9 mouse cellular contexts compared by ENCODE assay signal in the genomic region with DNA sequence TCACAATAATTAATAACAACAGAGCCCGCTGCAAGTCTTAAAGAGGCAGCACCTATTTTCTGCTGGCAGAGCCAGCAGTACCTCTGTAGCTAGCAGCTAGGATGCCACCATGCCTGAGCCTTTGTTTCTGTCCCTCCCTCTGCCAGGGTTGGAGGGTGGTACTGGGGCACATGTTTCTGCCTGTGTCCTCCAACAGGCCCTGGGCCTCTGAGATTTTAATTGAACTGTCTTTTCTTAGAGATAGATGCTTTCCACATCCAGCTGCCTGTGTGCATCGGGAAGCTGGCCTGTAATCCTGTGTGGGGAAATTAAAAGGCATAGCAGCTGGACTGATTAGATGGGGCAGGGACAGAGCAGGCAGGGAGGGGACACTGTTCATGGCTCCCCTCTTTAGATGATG. TPM values are rescaled to one million over a fixed set of nuclear protein-coding genes. Genes with fewer than 3 reads are reported as not detected.
DNase-seq lines count a peak whose midpoint lies in the region; ATAC-seq lines count a peak whose summit lies in the region.
"Had no signal": no experiment of that assay in that cellular context is flagged by ENCODE, and none has a peak within 500 bp of the region (broad histone marks: within the 10 kb centered on the region; RNA-seq: fewer than 3 reads in every experiment).

No protein-coding gene starts in this region.

- WGBS in heart, embryonic 16.5 days: 54% methylated on average over 2 of the region's 2 CpGs
- WGBS in embryonic facial prominence, embryonic 14.5 days: 48% methylated on average over 2 of the region's 2 CpGs
- 29% methylated on average over 2 of the region's 2 CpGs for WGBS in hindbrain, embryonic 14.5 days
- WGBS in midbrain, embryonic 16.5 days: 33% methylated on average over 2 of the region's 2 CpGs

- no peak for DNase-seq in heart, postnatal 4 days
- no peak for DNase-seq in embryonic facial prominence, embryonic 14.5 days (ENCODE audit: low spot score)
- no peak for DNase-seq in hindbrain, embryonic 14.5 days (ENCODE audit: low spot score)
- DNase-seq in spleen, postnatal 36 days (ENCODE audit: low spot score in 2 of 2): no peak
- no peak for DNase-seq in right cerebral cortex, postnatal 4 days
- no peak for DNase-seq in lung, postnatal 36 days

- ATAC-seq in heart, embryonic 16.5 days (replicated peaks; ENCODE audit: extremely low read depth, insufficient read depth, low FRiP score): no peak
- no peak for ATAC-seq in embryonic facial prominence, embryonic 14.5 days (ENCODE audit: low read depth)
- ATAC-seq in hindbrain, embryonic 14.5 days (ENCODE audit: low FRiP score): peak; percentile 21; the same call in 1 of the 2 replicates
- no peak for ATAC-seq in midbrain, embryonic 16.5 days

- no peaks in the 10 kb centered on the region for H3K9me3 ChIP-seq in heart, embryonic 16.5 days (replicated peaks; ENCODE audit: control insufficient read depth, low read length)
- no peaks in the 10 kb centered on the region for H3K9me3 ChIP-seq in embryonic facial prominence, embryonic 14.5 days (ENCODE audit: control insufficient read depth, low read length)
- H3K9me3 ChIP-seq in hindbrain, embryonic 14.5 days (ENCODE audit: control insufficient read depth, low read length): no peaks in the 10 kb centered on the region
- no peaks in the 10 kb centered on the region for H3K9me3 ChIP-seq in midbrain, embryonic 16.5 days (replicated peaks; ENCODE audit: control insufficient read depth, low read length, poor library complexity, severe bottlenecking)

- H3K4me3 ChIP-seq in heart, embryonic 16.5 days (ENCODE audit: low read length): no peak overlapping the region
- H3K4me3 ChIP-seq in embryonic facial prominence, embryonic 14.5 days (ENCODE audit: low read depth, low read length): no peak overlapping the region
- no peak overlapping the region for H3K4me3 ChIP-seq in hindbrain, embryonic 14.5 days (replicated peaks; ENCODE audit: low read length)
- H3K4me3 ChIP-seq in midbrain, embryonic 16.5 days (ENCODE audit: low read depth, low read length): no peak overlapping the region

- H3K9ac ChIP-seq in heart, embryonic 16.5 days (ENCODE audit: low read length): no peak overlapping the region
- no peak overlapping the region for H3K9ac ChIP-seq in embryonic facial prominence, embryonic 14.5 days (ENCODE audit: low read depth, low read length)
- peak overlapping the region; percentile 51 for H3K9ac ChIP-seq in hindbrain, embryonic 14.5 days
- peak overlapping the region; percentile 54 for H3K9ac ChIP-seq in midbrain, embryonic 16.5 days (ENCODE audit: low read depth, low read length)
- H3K9ac ChIP-seq: lung, embryonic 14.5 days had no signal

- H3K36me3 ChIP-seq in heart, embryonic 16.5 days (ENCODE audit: control insufficient read depth, insufficient read depth): peaks cover 22% of the 10 kb centered on the region
- H3K36me3 ChIP-seq in embryonic facial prominence, embryonic 14.5 days (ENCODE audit: control insufficient read depth, insufficient read depth, low read length): peaks cover 35% of the 10 kb centered on the region
- H3K36me3 ChIP-seq in hindbrain, embryonic 14.5 days (replicated peaks; ENCODE audit: control insufficient read depth, insufficient read depth): peaks cover 28% of the 10 kb centered on the region
- H3K36me3 ChIP-seq in midbrain, embryonic 16.5 days (ENCODE audit: control insufficient read depth, insufficient read depth, low read length): peaks cover 18% of the 10 kb centered on the region

- H3K27me3 ChIP-seq in heart, embryonic 16.5 days (ENCODE audit: control insufficient read depth, insufficient read depth, low read length): no peaks in the 10 kb centered on the region
- H3K27me3 ChIP-seq in embryonic facial prominence, embryonic 14.5 days (replicated peaks; ENCODE audit: control insufficient read depth, insufficient read depth, low read length): no peaks in the 10 kb centered on the region
- H3K27me3 ChIP-seq in hindbrain, embryonic 14.5 days (ENCODE audit: control insufficient read depth, insufficient read depth, low read length): no peaks in the 10 kb centered on the region
- H3K27me3 ChIP-seq in midbrain, embryonic 16.5 days (ENCODE audit: control insufficient read depth, insufficient read depth, low read depth, low read length): no peaks in the 10 kb centered on the region

- H3K27ac ChIP-seq in heart, embryonic 16.5 days (ENCODE audit: low read length): peak overlapping the region; percentile 5
- peak overlapping the region; percentile 45; the same call in 1 of the 2 replicates for H3K27ac ChIP-seq in embryonic facial prominence, embryonic 14.5 days (replicated peaks; ENCODE audit: low read depth, low read length)
- H3K27ac ChIP-seq in hindbrain, embryonic 14.5 days: peak overlapping the region; percentile 86
- peak overlapping the region; percentile 84 for H3K27ac ChIP-seq in midbrain, embryonic 16.5 days (ENCODE audit: low read length)

- H3K4me2 ChIP-seq in heart, embryonic 16.5 days (ENCODE audit: low read depth, low read length): no peak overlapping the region
- H3K4me2 ChIP-seq in embryonic facial prominence, embryonic 14.5 days (ENCODE audit: low read depth, low read length): no peak overlapping the region
- H3K4me2 ChIP-seq in hindbrain, embryonic 14.5 days (replicated peaks): peak overlapping the region; percentile 38
- H3K4me2 ChIP-seq in midbrain, embryonic 16.5 days (ENCODE audit: low read length): peak overlapping the region; percentile 22; the same call in 1 of the 2 replicates
- H3K4me2 ChIP-seq: lung, embryonic 14.5 days had no signal

- H3K4me1 ChIP-seq in heart, embryonic 16.5 days (ENCODE audit: control insufficient read depth, insufficient read depth, low read length): peaks cover 70% of the 10 kb centered on the region
- peaks cover 72% of the 10 kb centered on the region for H3K4me1 ChIP-seq in embryonic facial prominence, embryonic 14.5 days (ENCODE audit: control insufficient read depth, insufficient read depth, low read length)
- H3K4me1 ChIP-seq in hindbrain, embryonic 14.5 days (replicated peaks; ENCODE audit: control insufficient read depth, insufficient read depth, low read length): peaks cover 70% of the 10 kb centered on the region
- peaks cover 67% of the 10 kb centered on the region for H3K4me1 ChIP-seq in midbrain, embryonic 16.5 days (ENCODE audit: control insufficient read depth, insufficient read depth, low read length)

RNA-seq across cellular contexts. Expression of gene Srebf1, which starts 39.6 kb away (rescaled TPM):
- 36.1 and 47.0 TPM in 2 replicates for polyA plus RNA-seq in heart, embryonic 16.5 days (2015; fragmentation: Nextera tagmentation; extraction: Ambion mirVana)
- 10 to 100 TPM; 35.8 to 50.8 TPM for total RNA-seq in heart, postnatal 4 days (2021)
- 58.3 and 67.6 TPM in 2 replicates for polyA plus RNA-seq in embryonic facial prominence, embryonic 14.5 days (2014; fragmentation: Nextera tagmentation; extraction: Ambion mirVana)
- 37.3 and 40.3 TPM in 2 replicates for polyA plus RNA-seq in hindbrain, embryonic 14.5 days (2014; fragmentation: Nextera tagmentation; extraction: Ambion mirVana)
- 31.9 and 34.1 TPM in 2 replicates for polyA plus RNA-seq in midbrain, embryonic 16.5 days (2015; fragmentation: Nextera tagmentation; extraction: Ambion mirVana)

Comparison
In these comparisons a context has a peak if more than half of its experiments do, and no peak if none do; other contexts are left out.
1. H3K27ac ChIP-seq: peak in every context shown above with its lines; median percentile 86 in hindbrain, embryonic 14.5 days; 84 in midbrain, embryonic 16.5 days; 45 in embryonic facial prominence, embryonic 14.5 days; 5 in heart, embryonic 16.5 days.
2. H3K4me2 ChIP-seq: peak in hindbrain, embryonic 14.5 days (single experiment) and midbrain, embryonic 16.5 days (single experiment); none in heart, embryonic 16.5 days (single experiment) and embryonic facial prominence, embryonic 14.5 days (single experiment).
3. H3K9ac ChIP-seq: peak in hindbrain, embryonic 14.5 days (single experiment) and midbrain, embryonic 16.5 days (single experiment); none in heart, embryonic 16.5 days (single experiment) and embryonic facial prominence, embryonic 14.5 days (single experiment).